Mouse (Mus musculus) CH12.LX (cell line): ENCODE results near the gene Vapb. TPM values are rescaled to one million over a fixed set of nuclear protein-coding genes. Genes with fewer than 3 reads are reported as not detected.

Experiments
- DNase-seq: peaks from one replicate; pipeline ENCODE4 v3.0.0-alpha.2; 2013; ENCODE audit errors: extremely low read depth
- H3K27ac ChIP-seq: 2 replicates; pipeline ENCODE4 v1.5.1; 2012; ENCODE audit warnings: low read depth, mild to moderate bottlenecking, control low read depth, moderate library complexity; ENCODE audit not compliant: insufficient read depth
- H3K27me3 ChIP-seq: replicated peaks from 2 replicates; pipeline ENCODE3; 2012; ENCODE audit warnings: inconsistent platforms
- H3K36me3 ChIP-seq, 2 experiments: replicated peaks in 1 of 2; 2 replicates each; pipeline versions ENCODE3 to v1.6.1; 2012; ENCODE audit warnings: inconsistent platforms in 1 of 2, low read length in 1 of 2, mild to moderate bottlenecking in 1 of 2, mixed read lengths in 1 of 2, moderate library complexity in 1 of 2; ENCODE audit not compliant: control insufficient read depth in 1 of 2, insufficient read depth in 1 of 2
- H3K4me1 ChIP-seq, 2 experiments: 2 replicates each; pipeline ENCODE4 v1.6.1; 2012; ENCODE audit warnings: inconsistent platforms in 1 of 2, moderate library complexity in 1 of 2; ENCODE audit not compliant: insufficient read depth in 2 of 2, control insufficient read depth in 1 of 2
- H3K4me2 ChIP-seq: 2 replicates; pipeline ENCODE4 v1.6.1; 2012; ENCODE audit warnings: low read depth, mild to moderate bottlenecking, control low read depth; ENCODE audit not compliant: poor library complexity, insufficient read depth, severe bottlenecking
- H3K4me3 ChIP-seq, 3 experiments: fragments of 150-350 bp in 1 of 3; sonication (generic) in 1 of 3; replicated peaks in 1 of 3; 2 replicates each; pipeline versions ENCODE3 to v1.5.1; 2011 to 2012; ENCODE audit warnings: low read depth in 2 of 3, low read length in 2 of 3, mild to moderate bottlenecking in 2 of 3, moderate library complexity in 2 of 3, control low read depth in 1 of 3, improper control_type of control experiment in 1 of 3, inconsistent platforms in 1 of 3, mixed read lengths in 1 of 3; ENCODE audit not compliant: poor library complexity in 1 of 3
- H3K79me2 ChIP-seq: replicated peaks from 2 replicates; pipeline ENCODE4 v1.6.1; 2012; ENCODE audit warnings: mild to moderate bottlenecking, moderate library complexity; ENCODE audit not compliant: control insufficient read depth, poor library complexity, insufficient read depth, severe bottlenecking; ENCODE audit errors: extremely low read depth
- H3K9ac ChIP-seq: 2 replicates; pipeline ENCODE4 v1.6.1; 2012; ENCODE audit warnings: low read depth, mild to moderate bottlenecking, control low read depth, moderate library complexity; ENCODE audit not compliant: insufficient read depth
- H3K9me3 ChIP-seq: replicated peaks from 2 replicates; pipeline ENCODE3; 2012; ENCODE audit warnings: low read length, inconsistent platforms, mixed read lengths
- CHD2 ChIP-seq: IDR thresholded peaks from 2 replicates; pipeline ENCODE4 v1.6.1; 2011; ENCODE audit warnings: low read length, improper control_type of control experiment
- E2F4 ChIP-seq: IDR thresholded peaks from 2 replicates; pipeline ENCODE4 v1.6.1; 2011; ENCODE audit warnings: low read depth, low read length, improper control_type of control experiment; ENCODE audit not compliant: insufficient replicate concordance
- ELF1 ChIP-seq: IDR thresholded peaks from 2 replicates; pipeline ENCODE4 v1.6.1; 2014; ENCODE audit warnings: low read depth, mild to moderate bottlenecking, inconsistent platforms, low read length, improper control_type of control experiment
- HCFC1 ChIP-seq: IDR thresholded peaks from 2 replicates; pipeline ENCODE4 v1.6.1; 2012; ENCODE audit warnings: low read depth, mild to moderate bottlenecking, inconsistent platforms, low read length, improper control_type of control experiment
- MAX ChIP-seq: IDR thresholded peaks from 2 replicates; pipeline ENCODE4 v1.6.1; 2011; ENCODE audit warnings: low read length, improper control_type of control experiment
- NELFE ChIP-seq: IDR thresholded peaks from 2 replicates; pipeline ENCODE4 v1.6.1; 2011; ENCODE audit warnings: low read depth, low read length, improper control_type of control experiment
- POLR2A ChIP-seq: IDR thresholded peaks from 2 replicates; pipeline ENCODE4 v1.6.1; 2011; ENCODE audit warnings: low read depth, mild to moderate bottlenecking, improper control_type of control experiment, low read length
- RCOR1 ChIP-seq: conservative IDR thresholded peaks from 2 replicates; pipeline ENCODE4 v1.6.1; 2012; ENCODE audit warnings: low read depth, mild to moderate bottlenecking, inconsistent platforms, low read length, improper control_type of control experiment
- SIN3A ChIP-seq: IDR thresholded peaks from 2 replicates; pipeline ENCODE4 v1.6.1; 2012; ENCODE audit warnings: low read length, improper control_type of control experiment, inconsistent platforms
- TBP ChIP-seq: conservative IDR thresholded peaks from 2 replicates; pipeline ENCODE4 v1.6.1; 2011; ENCODE audit warnings: low read depth, low read length, improper control_type of control experiment
- ZC3H11A ChIP-seq: IDR thresholded peaks from 2 replicates; pipeline ENCODE4 v1.6.1; 2012; ENCODE audit warnings: low read depth, mild to moderate bottlenecking, inconsistent platforms, low read length, improper control_type of control experiment
- ZKSCAN1 ChIP-seq: IDR thresholded peaks from 2 replicates; pipeline ENCODE4 v1.6.1; 2012; ENCODE audit warnings: low read depth, inconsistent platforms, low read length, improper control_type of control experiment, borderline replicate concordance
- ZMIZ1 ChIP-seq: IDR thresholded peaks from 2 replicates; pipeline ENCODE4 v1.6.1; 2012; ENCODE audit warnings: low read depth, mild to moderate bottlenecking, inconsistent platforms, low read length, improper control_type of control experiment
- ZNF384 ChIP-seq: IDR thresholded peaks from 2 replicates; pipeline ENCODE4 v1.6.1; 2012; ENCODE audit warnings: low read depth, low read length, improper control_type of control experiment, inconsistent platforms
- dilution Hi-C: fragments of 300-500 bp; cut with MboI; formaldehyde crosslinking; loops from 2 replicates; pipeline ENCODE4 v1.14.3; 2020; ENCODE audit warnings: low sequenced_read_pairs; ENCODE audit not compliant: extremely low pct_unique_long_range_greater_than_20kb, extremely low pct_ligation_motif_present
- in situ Hi-C: fragments of 300-500 bp; cut with MboI; formaldehyde crosslinking; loops from 3 replicates; pipeline ENCODE4 v1.14.3; 2019; ENCODE audit warnings: low sequenced_read_pairs, low pct_ligation_motif_present, low pct_unique_long_range_greater_than_20kb, mixed read lengths
- polyA plus RNA-seq: library from polyadenylated mRNA; unstranded; fragments of >175 nt; gene quantifications from 2 replicates; pipeline ENCODE4 v1.2.1, GENCODE M21; 2012; ENCODE audit warnings: low read depth; ENCODE audit not compliant: insufficient read length
- total RNA-seq, 2 experiments: library from RNA; depleted of rRNA; stranded (reverse); fragments of 300-350 nt in 1 of 2; fragments of >200 nt in 1 of 2; gene quantifications; 2 replicates each; pipeline ENCODE4 v1.2.3; 2012 to 2014

Vapb gene
- total and polyA plus RNA-seq, 3 experiments: 20.9 to 46.4 (median 44.7) TPM

GRCm38 (mm10) chr2:173776108-173776507, 38.8 kb downstream of the Vapb start:
- dilution Hi-C loops (no loop called here), in situ Hi-C loops (no loop called here)
- Histone ChIP-seq H3K27ac (no peak overlapping the region), H3K4me1 (peaks cover 0 to 19% of the 10 kb centered on the region in 2 experiments; a peak in 2 of 4 replicates), H3K27me3 (no peaks in the 10 kb centered on the region), H3K36me3 (peaks cover 36 to 96% of the 10 kb centered on the region in 2 experiments), H3K4me3 (no peak overlapping the region), H3K79me2 (no peaks in the 10 kb centered on the region), H3K4me2 (no peak overlapping the region), H3K9me3 (no peaks in the 10 kb centered on the region), H3K9ac (no peak overlapping the region)
- TF ChIP-seq POLR2A (no peak), TBP (no peak), ZC3H11A (no peak), CHD2 (no peak), ZMIZ1 (no peak), ELF1 (no peak)
- no peak for DNase-seq

- in situ Hi-C loops (no loop called here), dilution Hi-C loops (no loop called here)
- H3K9ac ChIP-seq: no peak overlapping the region
- H3K27me3 ChIP-seq: no peaks in the 10 kb centered on the region
- H3K4me3 ChIP-seq: no peak overlapping the region
- TF ChIP-seq POLR2A (no peak), SIN3A (no peak), HCFC1 (no peak), MAX (no peak)
- H3K4me2 ChIP-seq: no peak overlapping the region
- H3K9me3 ChIP-seq: no peaks in the 10 kb centered on the region
- peaks cover 35 to 69% of the 10 kb centered on the region in 2 experiments for H3K36me3 ChIP-seq
- no peaks in the 10 kb centered on the region for H3K79me2 ChIP-seq
- H3K27ac ChIP-seq: no peak overlapping the region
- no peak for DNase-seq
- peaks cover 2 to 37% of the 10 kb centered on the region in 2 experiments for H3K4me1 ChIP-seq
Observed at GRCm38 (mm10) chr2:173780931-173781330, 43.6 kb downstream of the Vapb start.

- H3K36me3 ChIP-seq: peaks cover 13 to 35% of the 10 kb centered on the region in 2 experiments
- in situ Hi-C loops: no loop called here
- no peak overlapping the region for H3K9ac ChIP-seq
- no peak overlapping the region for H3K4me3 ChIP-seq
- H3K27ac ChIP-seq: no peak overlapping the region
- H3K9me3 ChIP-seq: no peaks in the 10 kb centered on the region
- peak; percentile 57 for DNase-seq
- H3K4me2 ChIP-seq: no peak overlapping the region
- TF ChIP-seq CHD2 (no peak), E2F4 (no peak), ZNF384 (no peak), RCOR1 (no peak), ZC3H11A (no peak), ZKSCAN1 (no peak), NELFE (no peak)
- no peaks in the 10 kb centered on the region for H3K79me2 ChIP-seq
- dilution Hi-C loops: no loop called here
- H3K4me1 ChIP-seq: peaks cover 2 to 37% of the 10 kb centered on the region in 2 experiments
- no peaks in the 10 kb centered on the region for H3K27me3 ChIP-seq
Observed at GRCm38 (mm10) chr2:173784366-173784765, 47.1 kb downstream of the Vapb start.
